Mouse (Mus musculus) layer of hippocampus, postnatal 25 days (tissue): ENCODE measurements at regions not wholly inside any gene's neighbourhood (a gene's known extent, or its start where the extent isn't known, plus 50 kb on each side); places are given as distances from the start of the nearest gene placed in this dataset.

Experiments
- DNase-seq, 2 experiments: peaks; one replicate each; pipeline ENCODE4 v3.0.0; 2022; ENCODE audit warnings: mixed read lengths in 2 of 2, low spot score in 1 of 2; ENCODE audit errors: extremely low spot score in 1 of 2

GRCm38 (mm10) chr14:17347286-17347685 is 312.8 kb upstream of the Thrb start:
- peak in 1 of 2 experiments; percentile 4 for DNase-seq

- no peak for DNase-seq
These were observed 307.6 kb upstream of the Thrb start for GRCm38 (mm10) chr14:17352324-17353037.

- DNase-seq: no peak
These were observed 298.2 kb upstream of the Thrb start for GRCm38 (mm10) chr14:17361910-17362309.

GRCm38 (mm10) chr14:17402751-17403479 is 257.1 kb upstream of the Thrb start:
- peak; percentile 32 to 59 for DNase-seq

- DNase-seq: peak; percentile 30 to 70
These were observed 254.3 kb upstream of the Thrb start for GRCm38 (mm10) chr14:17405551-17406336.

- DNase-seq: no peak
These were observed 253.2 kb upstream of the Thrb start for GRCm38 (mm10) chr14:17406879-17407278.

GRCm38 (mm10) chr14:17408343-17408742 is 251.7 kb upstream of the Thrb start:
- DNase-seq: no peak

GRCm38 (mm10) chr14:17408813-17409212 is 251.2 kb upstream of the Thrb start:
- no peak for DNase-seq

GRCm38 (mm10) chr14:17409497-17409896 is 250.6 kb upstream of the Thrb start:
- no peak for DNase-seq

GRCm38 (mm10) chr14:17410752-17411151 is 249.3 kb upstream of the Thrb start:
- no peak for DNase-seq

GRCm38 (mm10) chr14:17411299-17411698 is 248.8 kb upstream of the Thrb start:
- no peak for DNase-seq

- DNase-seq: no peak
These were observed 245.7 kb upstream of the Thrb start for GRCm38 (mm10) chr14:17414246-17414888.

GRCm38 (mm10) chr14:17427751-17428150 is 232.3 kb upstream of the Thrb start:
- no peak for DNase-seq

GRCm38 (mm10) chr14:17429157-17429556 is 230.9 kb upstream of the Thrb start:
- no peak for DNase-seq

GRCm38 (mm10) chr14:17433346-17433745 is 226.7 kb upstream of the Thrb start:
- no peak for DNase-seq

GRCm38 (mm10) chr14:17457946-17458345 is 202.1 kb upstream of the Thrb start:
- no peak for DNase-seq

GRCm38 (mm10) chr14:17478963-17479362 is 181.1 kb upstream of the Thrb start:
- no peak for DNase-seq

- no peak for DNase-seq
These were observed 175.2 kb upstream of the Thrb start for GRCm38 (mm10) chr14:17484866-17485265.

GRCm38 (mm10) chr14:17513756-17514155 is 146.3 kb upstream of the Thrb start:
- DNase-seq: no peak

GRCm38 (mm10) chr14:17522696-17523095 is 137.4 kb upstream of the Thrb start:
- no peak for DNase-seq

GRCm38 (mm10) chr14:17523916-17524315 is 136.1 kb upstream of the Thrb start:
- DNase-seq: no peak
